Mouse (Mus musculus): ENCODE measurements at regions not wholly inside any gene's neighbourhood (a gene's known extent, or its start where the extent isn't known, plus 50 kb on each side); places are given as distances from the start of the nearest gene placed in this dataset.

GRCm38 (mm10) chr5:101525346-101525745 is 139.4 kb downstream of the Nkx6-1 start:
- WGBS = 43% methylated on average over 5 of the region's 5 CpGs

GRCm38 (mm10) chr5:101524670-101525069 is 140.1 kb downstream of the Nkx6-1 start:
- Histone ChIP-seq H3K27me3 (replicated peaks; ENCODE audit: control insufficient read depth, insufficient read depth, low read length) (no peaks in the 10 kb centered on the region; the same call in 1 of the 2 replicates), H3K36me3 (ENCODE audit: control insufficient read depth, insufficient read depth, low read length) (no peaks in the 10 kb centered on the region), H3K4me1 (ENCODE audit: control insufficient read depth, insufficient read depth, low read length) (peaks cover 11% of the 10 kb centered on the region), H3K27ac (ENCODE audit: insufficient read depth, low read depth, low read length) (no peak overlapping the region), H3K4me3 (ENCODE audit: insufficient read depth, low read depth, low read length) (no peak overlapping the region)
- WGBS = 34% methylated on average over 4 of the region's 4 CpGs
- TF ChIP-seq CTCF (conservative IDR thresholded peaks at IDR 0.05; ENCODE audit: insufficient read depth, insufficient read length, low read depth, low read length) (no peak), POLR2A (IDR thresholded peaks at IDR 0.05; ENCODE audit: low read depth, low read length) (no peak)
- peak; percentile 6 for DNase-seq

More at GRCm38 (mm10) chr5:101525346-101525745, 139.4 kb downstream of the Nkx6-1 start:
- peaks cover 11% of the 10 kb centered on the region for H3K4me1 ChIP-seq (ENCODE audit: control insufficient read depth, insufficient read depth, low read length)
- H3K4me3 ChIP-seq (ENCODE audit: insufficient read depth, low read depth, low read length) = no peak overlapping the region
- DNase-seq = peak; percentile 52
- no peaks in the 10 kb centered on the region for H3K36me3 ChIP-seq (ENCODE audit: control insufficient read depth, insufficient read depth, low read length)
- TF ChIP-seq CTCF (conservative IDR thresholded peaks at IDR 0.05; ENCODE audit: insufficient read depth, insufficient read length, low read depth, low read length) (no peak), POLR2A (IDR thresholded peaks at IDR 0.05; ENCODE audit: low read depth, low read length) (no peak)
- H3K27ac ChIP-seq (ENCODE audit: insufficient read depth, low read depth, low read length) = no peak overlapping the region
- no peaks in the 10 kb centered on the region; the same call in 1 of the 2 replicates for H3K27me3 ChIP-seq (replicated peaks; ENCODE audit: control insufficient read depth, insufficient read depth, low read length)

GRCm38 (mm10) chr5:101523902-101524301 is 140.9 kb downstream of the Nkx6-1 start:
- Histone ChIP-seq H3K27me3 (replicated peaks; ENCODE audit: control insufficient read depth, insufficient read depth, low read length) (no peaks in the 10 kb centered on the region; the same call in 1 of the 2 replicates), H3K4me3 (ENCODE audit: insufficient read depth, low read depth, low read length) (no peak overlapping the region), H3K4me1 (ENCODE audit: control insufficient read depth, insufficient read depth, low read length) (peaks cover 11% of the 10 kb centered on the region), H3K27ac (ENCODE audit: insufficient read depth, low read depth, low read length) (no peak overlapping the region), H3K36me3 (ENCODE audit: control insufficient read depth, insufficient read depth, low read length) (no peaks in the 10 kb centered on the region)
- 12% methylated on average over 7 of the region's 7 CpGs for WGBS
- no peak for TF ChIP-seq POLR2A (IDR thresholded peaks at IDR 0.05; ENCODE audit: low read depth, low read length)
- no peak for TF ChIP-seq CTCF (conservative IDR thresholded peaks at IDR 0.05; ENCODE audit: insufficient read depth, insufficient read length, low read depth, low read length)
- no peak for DNase-seq

GRCm38 (mm10) chr5:101523490-101523889 is 141.3 kb downstream of the Nkx6-1 start:
- Histone ChIP-seq H3K27me3 (replicated peaks; ENCODE audit: control insufficient read depth, insufficient read depth, low read length) (no peaks in the 10 kb centered on the region; the same call in 1 of the 2 replicates), H3K4me1 (ENCODE audit: control insufficient read depth, insufficient read depth, low read length) (peaks cover 11% of the 10 kb centered on the region), H3K27ac (ENCODE audit: insufficient read depth, low read depth, low read length) (peak overlapping the region; percentile 78), H3K36me3 (ENCODE audit: control insufficient read depth, insufficient read depth, low read length) (no peaks in the 10 kb centered on the region), H3K4me3 (ENCODE audit: insufficient read depth, low read depth, low read length) (no peak overlapping the region)
- WGBS = 13% methylated on average over 7 of the region's 7 CpGs
- TF ChIP-seq CTCF (conservative IDR thresholded peaks at IDR 0.05; ENCODE audit: insufficient read depth, insufficient read length, low read depth, low read length) (no peak), POLR2A (IDR thresholded peaks at IDR 0.05; ENCODE audit: low read depth, low read length) (no peak)
- peak; percentile 44 for DNase-seq

GRCm38 (mm10) chr5:101520935-101521655 is 143.7 kb downstream of the Nkx6-1 start:
- H3K4me1 ChIP-seq (ENCODE audit: control insufficient read depth, insufficient read depth, low read length) = peaks cover 11% of the 10 kb centered on the region
- no peak for DNase-seq
- H3K27me3 ChIP-seq (replicated peaks; ENCODE audit: control insufficient read depth, insufficient read depth, low read length) = no peaks in the 10 kb centered on the region; the same call in 1 of the 2 replicates
- no peak overlapping the region for H3K4me3 ChIP-seq (ENCODE audit: insufficient read depth, low read depth, low read length)
- H3K27ac ChIP-seq (ENCODE audit: insufficient read depth, low read depth, low read length) = no peak overlapping the region
- TF ChIP-seq CTCF (conservative IDR thresholded peaks at IDR 0.05; ENCODE audit: insufficient read depth, insufficient read length, low read depth, low read length) = no peak
- TF ChIP-seq POLR2A (IDR thresholded peaks at IDR 0.05; ENCODE audit: low read depth, low read length) = no peak
- WGBS = 67% methylated on average over 9 of the region's 9 CpGs
- H3K36me3 ChIP-seq (ENCODE audit: control insufficient read depth, insufficient read depth, low read length) = no peaks in the 10 kb centered on the region

DNA sequence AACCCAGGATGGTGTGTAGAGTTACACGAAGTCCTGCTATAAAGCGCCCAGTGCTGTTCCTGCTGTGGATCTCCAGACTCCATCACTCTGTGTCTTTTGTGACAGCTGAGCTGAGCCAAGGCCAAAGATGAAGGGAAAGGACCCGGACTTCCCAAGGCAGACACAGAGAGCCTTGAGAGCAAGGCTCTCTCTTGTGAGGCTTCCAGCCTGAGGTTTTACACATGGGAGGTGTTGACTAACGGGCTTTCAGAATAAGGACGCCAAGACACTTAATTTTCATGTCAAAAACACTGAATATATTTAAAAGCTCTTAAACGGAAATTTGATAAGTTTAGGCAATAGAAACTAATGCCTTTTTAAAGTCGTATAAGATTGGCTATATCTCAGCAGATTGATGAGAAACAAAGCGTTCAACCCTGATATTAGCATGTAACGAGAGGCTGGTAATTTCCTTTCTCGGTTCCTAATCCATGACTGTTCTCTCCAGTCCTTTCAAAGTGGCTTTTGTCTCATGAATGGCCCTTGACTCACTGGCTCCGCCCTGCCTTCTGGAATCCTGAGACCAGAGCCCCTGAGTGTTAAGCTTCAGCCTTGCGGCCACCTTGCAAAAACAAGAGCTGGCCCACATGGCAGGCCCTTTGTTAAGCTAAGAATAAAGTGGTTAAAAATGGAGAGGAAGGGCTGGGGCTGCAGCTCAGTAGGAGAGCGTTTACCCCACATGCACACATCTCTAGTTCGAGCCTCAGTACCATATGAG is 145.8 kb downstream of the Nkx6-1 start:
- 57% methylated on average over 14 of the region's 14 CpGs for WGBS
- Histone ChIP-seq H3K27ac (ENCODE audit: insufficient read depth, low read depth, low read length) (no peak overlapping the region), H3K4me1 (ENCODE audit: control insufficient read depth, insufficient read depth, low read length) (peaks cover 8% of the 10 kb centered on the region), H3K4me3 (ENCODE audit: insufficient read depth, low read depth, low read length) (no peak overlapping the region), H3K27me3 (replicated peaks; ENCODE audit: control insufficient read depth, insufficient read depth, low read length) (no peaks in the 10 kb centered on the region; the same call in 1 of the 2 replicates), H3K36me3 (ENCODE audit: control insufficient read depth, insufficient read depth, low read length) (no peaks in the 10 kb centered on the region)
- DNase-seq = no peak
- TF ChIP-seq CTCF (conservative IDR thresholded peaks at IDR 0.05; ENCODE audit: insufficient read depth, insufficient read length, low read depth, low read length) = no peak
- TF ChIP-seq POLR2A (IDR thresholded peaks at IDR 0.05; ENCODE audit: low read depth, low read length) = no peak

- TF ChIP-seq POLR2A (IDR thresholded peaks at IDR 0.05; ENCODE audit: low read depth, low read length) = no peak
- TF ChIP-seq CTCF (conservative IDR thresholded peaks at IDR 0.05; ENCODE audit: insufficient read depth, insufficient read length, low read depth, low read length) = no peak
- 90% methylated on average over 14 of the region's 14 CpGs for WGBS
- no peak for DNase-seq
- no peaks in the 10 kb centered on the region for H3K27me3 ChIP-seq (replicated peaks; ENCODE audit: control insufficient read depth, insufficient read depth, low read length)
- H3K27ac ChIP-seq (ENCODE audit: insufficient read depth, low read depth, low read length) = no peak overlapping the region
- H3K4me1 ChIP-seq (ENCODE audit: control insufficient read depth, insufficient read depth, low read length) = no peaks in the 10 kb centered on the region
- no peaks in the 10 kb centered on the region for H3K36me3 ChIP-seq (ENCODE audit: control insufficient read depth, insufficient read depth, low read length)
- H3K4me3 ChIP-seq (ENCODE audit: insufficient read depth, low read depth, low read length) = no peak overlapping the region
Measured at GRCm38 (mm10) chr5:101497698-101498048, 167.1 kb downstream of the Nkx6-1 start.
